Mouse (Mus musculus) E14TG2a.4 (cell line): ENCODE measurements around the gene Dpagt1.

Experiments
- CTCF ChIP-seq: conservative IDR thresholded peaks from 2 replicates; pipeline ENCODE4 v1.5.1; 2014; ENCODE audit warnings: low read length
- NANOG ChIP-seq: IDR thresholded peaks from 2 replicates; pipeline ENCODE4 v1.6.1; 2014; ENCODE audit warnings: borderline replicate concordance, low read length, mixed read lengths
- POU5F1 ChIP-seq: IDR thresholded peaks from 2 replicates; pipeline ENCODE4 v1.6.1; 2014; ENCODE audit warnings: low read length, borderline replicate concordance

GRCm38 (mm10) chr9:44337436-44338169 lies 11.8 kb downstream of the Dpagt1 start:
- TF ChIP-seq CTCF (no peak), POU5F1 (no peak), NANOG (no peak)
